Mouse (Mus musculus) forebrain, postnatal 0 days (tissue): Measurements from ENCODE around the gene Insig2. TPM values are rescaled to one million over a fixed set of nuclear protein-coding genes. Genes with fewer than 3 reads are reported as not detected.

ENCODE experiments used
- ATAC-seq: fragments of 200-750 bp; cut with Nextera tagmentation; 2 replicates; pipeline ENCODE4 v1.8.0; 2017; ENCODE audit warnings: mild to moderate bottlenecking, moderate library complexity
- DNase-seq: peaks from one replicate; pipeline ENCODE4 v3.0.0-alpha.2; 2015
- H3K27ac ChIP-seq: fragments of 300-500 bp; sonication (generic); 2 replicates; pipeline ENCODE4 v1.5.1; 2014; ENCODE audit warnings: low read depth, mild to moderate bottlenecking, antibody characterized with exemption, low read length, moderate library complexity, mixed read lengths
- H3K27me3 ChIP-seq: fragments of 300-500 bp; sonication (generic); 2 replicates; pipeline ENCODE4 v1.6.1; 2014; ENCODE audit warnings: mild to moderate bottlenecking, low read length, mixed read lengths; ENCODE audit not compliant: insufficient read depth
- H3K36me3 ChIP-seq: fragments of 300-500 bp; sonication (generic); 2 replicates; pipeline ENCODE4 v1.6.1; 2014; ENCODE audit warnings: mild to moderate bottlenecking, moderate library complexity; ENCODE audit not compliant: insufficient read depth
- H3K4me1 ChIP-seq: fragments of 300-500 bp; sonication (generic); 2 replicates; pipeline ENCODE4 v1.6.1; 2014; ENCODE audit warnings: antibody characterized with exemption; ENCODE audit not compliant: insufficient read depth
- H3K4me2 ChIP-seq: fragments of 300-500 bp; sonication (generic); 2 replicates; pipeline ENCODE4 v1.6.1; 2014; ENCODE audit warnings: low read depth, mild to moderate bottlenecking, moderate library complexity
- H3K4me3 ChIP-seq: fragments of 300-500 bp; sonication (generic); 2 replicates; pipeline ENCODE4 v1.5.1; 2014; ENCODE audit warnings: low read depth, low read length, mixed read lengths
- H3K9ac ChIP-seq: fragments of 300-500 bp; sonication (generic); 2 replicates; pipeline ENCODE4 v1.6.1; 2014; ENCODE audit warnings: mild to moderate bottlenecking
- H3K9me3 ChIP-seq: fragments of 300-500 bp; sonication (generic); 2 replicates; pipeline ENCODE4 v1.6.1; 2016; ENCODE audit warnings: low read length
- CTCF ChIP-seq: sonication (generic); IDR thresholded peaks from 2 replicates; pipeline ENCODE4 v1.5.1; 2016; ENCODE audit warnings: antibody characterized with exemption, control low read depth, low read depth
- WGBS: fragments of 180-500 bp; shearing (Covaris S2); extraction: QIAGEN DNeasy Blood & Tissue Kit; methylation state at CpG from one replicate; pipeline ENCODE4 v1.1.7; 2014; 5-methylcytosine and 5-hydroxymethylcytosine counted together
- polyA plus RNA-seq: library from polyadenylated mRNA; unstranded; fragments of >200 nt; fragmentation: Nextera tagmentation; extraction: Ambion mirVana; gene quantifications from 2 replicates; pipeline ENCODE4 v1.2.1, GENCODE M21; 2015
- total RNA-seq: library from RNA; depleted of rRNA; stranded (reverse); fragments of >200 nt; gene quantifications from 2 replicates; pipeline ENCODE4 v1.2.3, GENCODE M21; 2014

The Insig2 gene
- total and polyA plus RNA-seq, 2 experiments from 2014 or later, result 35.1 to 39.1 TPM

DNA sequence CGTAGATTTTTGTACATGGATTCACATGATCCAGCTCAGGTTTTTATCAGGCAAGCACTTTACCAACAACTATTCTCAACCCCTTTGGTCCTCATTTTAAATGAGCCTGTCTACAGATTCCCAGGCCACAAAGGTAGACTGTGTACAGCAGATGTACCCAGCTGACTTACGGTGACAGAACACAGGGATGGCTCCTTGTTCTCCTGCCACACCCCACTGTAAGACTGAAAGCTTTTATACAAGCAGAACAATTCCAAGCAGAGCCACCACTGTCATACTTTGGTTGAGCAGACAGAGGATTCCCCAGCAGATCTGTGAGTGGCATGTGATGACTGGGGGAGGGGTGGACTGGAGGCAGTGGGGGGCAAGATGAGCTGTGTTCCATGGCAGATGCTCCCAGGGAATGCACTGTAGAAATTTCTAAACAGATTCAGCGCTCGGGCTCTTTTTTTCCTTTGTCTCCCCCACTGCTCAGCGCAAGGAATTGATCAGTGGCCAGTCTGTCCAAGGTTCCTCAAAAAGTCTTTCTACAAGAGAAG, 35.6 kb downstream of the Insig2 start:
- Histone ChIP-seq H3K36me3 (peaks cover 12% of the 10 kb centered on the region), H3K27me3 (no peaks in the 10 kb centered on the region), H3K9ac (no peak overlapping the region), H3K27ac (peak overlapping the region; percentile 9; the same call in 1 of the 2 replicates), H3K4me2 (no peak overlapping the region), H3K9me3 (no peaks in the 10 kb centered on the region), H3K4me1 (no peaks in the 10 kb centered on the region), H3K4me3 (no peak overlapping the region)
- ATAC-seq, result peak; percentile 58; the same call in 1 of the 2 replicates
- 74% methylated on average over 5 of the region's 5 CpGs for WGBS
- no peak for TF ChIP-seq CTCF
- no peak for DNase-seq

DNA sequence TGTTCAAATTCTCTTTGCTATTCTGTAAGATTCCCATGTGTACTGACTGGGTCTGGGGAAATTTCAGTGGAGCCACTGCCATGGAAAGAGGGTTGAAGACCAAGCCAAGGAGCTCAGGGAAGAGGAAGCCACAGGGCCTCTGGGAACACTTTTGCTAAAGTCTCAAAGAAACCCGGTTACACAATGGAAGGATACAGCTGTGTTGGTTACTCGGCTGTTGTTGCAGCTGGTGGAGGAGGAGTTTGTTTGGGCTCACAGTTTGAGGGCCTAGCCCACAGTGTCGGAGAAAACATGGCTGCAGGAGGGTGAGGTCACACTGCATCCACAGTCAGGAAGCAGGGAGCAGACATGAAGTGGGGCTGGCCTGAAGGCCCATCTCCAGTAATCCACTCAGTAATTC, 38.8 kb downstream of the Insig2 start:
- H3K4me1 ChIP-seq, result no peaks in the 10 kb centered on the region
- H3K4me3 ChIP-seq, result no peak overlapping the region
- TF ChIP-seq CTCF, result no peak
- DNase-seq, result no peak
- H3K27me3 ChIP-seq, result no peaks in the 10 kb centered on the region
- WGBS, result 59% methylated on average over 3 of the region's 3 CpGs
- H3K4me2 ChIP-seq, result no peak overlapping the region
- no peaks in the 10 kb centered on the region for H3K9me3 ChIP-seq
- H3K36me3 ChIP-seq, result peaks cover 4% of the 10 kb centered on the region; the same call in 1 of the 2 replicates
- no peak overlapping the region for H3K9ac ChIP-seq
- H3K27ac ChIP-seq, result no peak overlapping the region
- ATAC-seq, result no peak

- H3K27me3 ChIP-seq, result no peaks in the 10 kb centered on the region
- TF ChIP-seq CTCF, result no peak
- no peak overlapping the region for H3K9ac ChIP-seq
- no peaks in the 10 kb centered on the region for H3K9me3 ChIP-seq
- DNase-seq, result no peak
- no peaks in the 10 kb centered on the region; the same call in 1 of the 2 replicates for H3K36me3 ChIP-seq
- H3K27ac ChIP-seq, result no peak overlapping the region
- no peak overlapping the region for H3K4me3 ChIP-seq
- ATAC-seq, result no peak
- H3K4me1 ChIP-seq, result no peaks in the 10 kb centered on the region
- WGBS, result 79% methylated on average over 10 of the region's 10 CpGs
- H3K4me2 ChIP-seq, result no peak overlapping the region
Observed at GRCm38 (mm10) chr1:121290841-121291240, 41.5 kb downstream of the Insig2 start.

GRCm38 (mm10) chr1:121290340-121290739, 42.0 kb downstream of the Insig2 start:
- no peak overlapping the region for H3K9ac ChIP-seq
- H3K4me3 ChIP-seq, result no peak overlapping the region
- no peak for DNase-seq
- WGBS, result 58% methylated on average over 5 of the region's 5 CpGs
- no peak overlapping the region for H3K27ac ChIP-seq
- no peaks in the 10 kb centered on the region for H3K27me3 ChIP-seq
- ATAC-seq, result no peak
- H3K9me3 ChIP-seq, result no peaks in the 10 kb centered on the region
- TF ChIP-seq CTCF, result no peak
- H3K36me3 ChIP-seq, result no peaks in the 10 kb centered on the region; the same call in 1 of the 2 replicates
- no peaks in the 10 kb centered on the region for H3K4me1 ChIP-seq
- no peak overlapping the region for H3K4me2 ChIP-seq

DNA sequence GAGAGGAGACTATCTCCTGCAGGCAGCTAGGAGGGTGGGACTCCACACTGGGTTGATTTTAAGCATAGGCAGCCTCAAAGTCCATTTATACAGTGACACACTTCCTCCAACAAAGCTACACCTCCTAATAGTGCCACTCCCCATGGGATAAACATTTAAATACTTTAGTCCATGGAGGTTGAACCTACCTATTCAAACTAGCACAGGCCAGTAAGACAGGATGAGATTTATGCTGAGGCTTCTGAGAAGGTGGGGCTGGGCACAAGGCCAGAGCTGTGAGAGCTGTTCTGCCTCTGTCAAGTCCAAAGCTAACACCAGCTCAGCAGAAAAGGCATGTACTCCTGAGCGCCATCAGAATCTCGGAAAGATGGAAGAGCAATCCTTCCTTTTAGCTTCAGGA, 48.2 kb downstream of the Insig2 start:
- Histone ChIP-seq H3K27ac (no peak overlapping the region), H3K4me2 (no peak overlapping the region), H3K9me3 (no peaks in the 10 kb centered on the region), H3K4me3 (no peak overlapping the region), H3K4me1 (no peaks in the 10 kb centered on the region), H3K9ac (no peak overlapping the region), H3K27me3 (no peaks in the 10 kb centered on the region), H3K36me3 (no peaks in the 10 kb centered on the region)
- WGBS, result 96% methylated on average over 2 of the region's 2 CpGs
- no peak for ATAC-seq
- no peak for DNase-seq
- TF ChIP-seq CTCF, result no peak

GRCm38 (mm10) chr1:121280501-121280900, 51.9 kb downstream of the Insig2 start:
- no peak overlapping the region for H3K27ac ChIP-seq
- no peak overlapping the region for H3K4me3 ChIP-seq
- H3K4me1 ChIP-seq, result no peaks in the 10 kb centered on the region
- TF ChIP-seq CTCF, result no peak
- no peaks in the 10 kb centered on the region for H3K36me3 ChIP-seq
- no peaks in the 10 kb centered on the region for H3K9me3 ChIP-seq
- no peak overlapping the region for H3K9ac ChIP-seq
- H3K27me3 ChIP-seq, result no peaks in the 10 kb centered on the region
- ATAC-seq, result no peak
- WGBS, result 86% methylated on average over 1 of the region's 1 CpGs
- no peak overlapping the region for H3K4me2 ChIP-seq
- no peak for DNase-seq

- no peak overlapping the region for H3K9ac ChIP-seq
- no peaks in the 10 kb centered on the region for H3K4me1 ChIP-seq
- peak; percentile 34 for DNase-seq
- no peaks in the 10 kb centered on the region for H3K27me3 ChIP-seq
- no peak overlapping the region for H3K4me2 ChIP-seq
- no peaks in the 10 kb centered on the region for H3K36me3 ChIP-seq
- WGBS, result 62% methylated on average over 3 of the region's 3 CpGs
- peak; percentile 94 for ATAC-seq
- no peak overlapping the region for H3K27ac ChIP-seq
- H3K9me3 ChIP-seq, result no peaks in the 10 kb centered on the region
- H3K4me3 ChIP-seq, result no peak overlapping the region
- TF ChIP-seq CTCF, result no peak
Observed at GRCm38 (mm10) chr1:121278370-121278769, 54.0 kb downstream of the Insig2 start.
